Mouse (Mus musculus) kidney, adult 2 months (tissue): ENCODE data around the gene Gm42372.

Experiments used
- CTCF ChIP-seq: fragments of 200-500 bp; conservative IDR thresholded peaks from 2 replicates; pipeline ENCODE4 v1.5.1; 2011; ENCODE audit warnings: low read depth, mild to moderate bottlenecking, control low read depth, low read length, moderate library complexity, mixed read lengths; ENCODE audit not compliant: insufficient read depth, insufficient read length
- POLR2A ChIP-seq: fragments of 200-500 bp; IDR thresholded peaks from one replicate; pipeline ENCODE4 v1.6.1; 2011; ENCODE audit warnings: low read depth, low read length, control low read depth

- TF ChIP-seq CTCF (peak; percentile 85), POLR2A (no peak)
These were observed 19.7 kb downstream of the Gm42372 start for GRCm38 (mm10) chr7:17002375-17003195.
